Mouse (Mus musculus) urinary bladder, adult 2 months (tissue): ENCODE measurements around the gene Akr1c13. TPM values are rescaled to one million over a fixed set of nuclear protein-coding genes. Genes with fewer than 3 reads are reported as not detected.
"Not testable (repeated sequence)": the region's sequence is repeated elsewhere in the genome, so short reads cannot be mapped to it uniquely, and the experiment has no call there.

Experiments used
- DNase-seq: peaks from one replicate; pipeline ENCODE4 v3.0.0; 2022; ENCODE audit warnings: low spot score
- polyA plus RNA-seq: library from polyadenylated mRNA; depleted of rRNA; stranded (reverse); fragments of >200 nt; gene quantifications from 2 replicates; pipeline ENCODE4 v1.2.3, GENCODE M21; 2012; rRNA removed

The Akr1c13 gene
- 4.7 TPM in 2 replicates for polyA plus RNA-seq

- no peak for DNase-seq
Measured at GRCm38 (mm10) chr13:4190904-4191303, at the start of gene Akr1c13. TSS of gene Akr1c13 (plus strand) at chr13:4191150.

GRCm38 (mm10) chr13:4144261-4144660 lies 46.7 kb upstream of the Akr1c13 start:
- no peak for DNase-seq

- no peak for DNase-seq
Measured at GRCm38 (mm10) chr13:4150518-4150917, 40.4 kb upstream of the Akr1c13 start, which contains the start of gene Akr1c18. TSS of gene Akr1c18 (minus strand) at chr13:4150654.

- no peak for DNase-seq
Measured at GRCm38 (mm10) chr13:4152908-4153307, 38.0 kb upstream of the Akr1c13 start.

- DNase-seq = no peak
Measured at GRCm38 (mm10) chr13:4153593-4153992, 37.4 kb upstream of the Akr1c13 start.

GRCm38 (mm10) chr13:4155286-4155685 lies 35.7 kb upstream of the Akr1c13 start:
- DNase-seq = no peak

- no peak for DNase-seq
Measured at GRCm38 (mm10) chr13:4168006-4168405, 22.9 kb upstream of the Akr1c13 start.

GRCm38 (mm10) chr13:4172978-4173377 lies 18.0 kb upstream of the Akr1c13 start:
- no peak for DNase-seq

GRCm38 (mm10) chr13:4181321-4181720 lies 9.6 kb upstream of the Akr1c13 start:
- not testable (repeated sequence) for DNase-seq

GRCm38 (mm10) chr13:4183116-4183515 lies 7.8 kb upstream of the Akr1c13 start:
- DNase-seq = no peak

GRCm38 (mm10) chr13:4186641-4187411 lies 4.1 kb upstream of the Akr1c13 start:
- not testable (repeated sequence) for DNase-seq

- DNase-seq = no peak
Measured at GRCm38 (mm10) chr13:4188174-4188573, 2.8 kb upstream of the Akr1c13 start.

GRCm38 (mm10) chr13:4192511-4192910 lies 1.6 kb downstream of the Akr1c13 start:
- no peak for DNase-seq

GRCm38 (mm10) chr13:4206147-4206903 lies 15.4 kb downstream of the Akr1c13 start:
- DNase-seq = no peak

- no peak for DNase-seq
Measured at GRCm38 (mm10) chr13:4211560-4212299, 20.8 kb downstream of the Akr1c13 start.

- DNase-seq = no peak
Measured at GRCm38 (mm10) chr13:4212309-4212708, 21.4 kb downstream of the Akr1c13 start.

- DNase-seq = not testable (repeated sequence)
Measured at GRCm38 (mm10) chr13:4215496-4215895, 24.5 kb downstream of the Akr1c13 start.

- no peak for DNase-seq
Measured at GRCm38 (mm10) chr13:4228441-4228840, 37.5 kb downstream of the Akr1c13 start, which contains the start of gene Akr1c19. TSS of gene Akr1c19 (plus strand) at chr13:4228700.

GRCm38 (mm10) chr13:4230841-4231623 lies 40.1 kb downstream of the Akr1c13 start:
- DNase-seq = no peak

GRCm38 (mm10) chr13:4233135-4233534 lies 42.2 kb downstream of the Akr1c13 start:
- no peak for DNase-seq

- no peak for DNase-seq
Measured at GRCm38 (mm10) chr13:4233536-4234172, 42.7 kb downstream of the Akr1c13 start.
